Mouse (Mus musculus) mature B cell (primary cell): ENCODE measurements around the gene Rabgap1l.

Experiments
- in situ Hi-C: fragments of 300-500 bp; cut with MboI; formaldehyde crosslinking; loops from 2 replicates; pipeline ENCODE4 v1.14.3; 2019

The Rabgap1l gene

DNA sequence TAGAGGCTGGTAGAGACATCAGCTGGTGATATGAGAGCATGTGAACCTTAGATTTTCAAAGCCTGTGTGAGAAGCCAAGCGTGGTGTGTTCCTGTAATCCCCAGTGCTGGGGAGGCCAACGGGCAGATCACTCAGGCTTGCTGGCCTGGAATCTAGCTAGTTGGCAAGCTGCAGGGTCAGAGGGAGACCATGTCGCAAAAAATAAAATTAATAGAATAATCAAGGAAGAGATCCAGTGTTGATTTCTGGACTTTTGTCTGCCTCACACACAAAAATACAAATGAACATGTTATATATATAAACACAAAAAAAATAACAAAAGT lies 196.1 kb downstream of the Rabgap1l start:
- in situ Hi-C loops: no loop called here

DNA sequence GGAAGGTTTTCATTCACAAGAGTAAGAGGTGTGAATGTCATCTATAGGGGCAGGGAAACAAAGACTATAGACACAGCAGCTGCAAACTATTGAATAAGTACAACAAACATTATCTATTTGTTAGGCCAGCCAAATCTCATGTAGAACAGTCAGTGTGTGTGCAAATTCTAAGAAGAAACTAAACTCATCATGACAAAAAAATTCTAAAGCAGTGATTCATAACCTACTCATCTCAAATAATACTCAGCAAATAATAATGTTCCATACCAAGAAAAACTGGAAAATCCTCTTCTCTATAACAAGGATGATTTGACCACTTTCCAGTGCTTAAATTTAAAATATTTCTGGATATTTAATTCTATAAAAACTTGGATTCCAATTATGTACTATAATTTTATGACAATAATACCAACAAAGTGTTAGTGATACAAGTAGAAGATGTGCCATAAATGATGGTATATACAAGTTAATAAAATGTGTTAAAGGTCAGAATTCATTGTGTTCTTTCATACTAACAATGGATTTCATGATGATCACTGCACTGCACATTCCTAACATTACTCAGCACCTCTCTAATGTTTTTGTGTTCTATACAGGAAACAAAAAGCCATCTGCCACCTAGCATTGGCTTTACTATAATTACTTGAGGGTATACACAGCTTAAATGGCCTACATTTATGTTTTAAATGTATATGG lies 196.6 kb downstream of the Rabgap1l start:
- in situ Hi-C loops: no loop called here

DNA sequence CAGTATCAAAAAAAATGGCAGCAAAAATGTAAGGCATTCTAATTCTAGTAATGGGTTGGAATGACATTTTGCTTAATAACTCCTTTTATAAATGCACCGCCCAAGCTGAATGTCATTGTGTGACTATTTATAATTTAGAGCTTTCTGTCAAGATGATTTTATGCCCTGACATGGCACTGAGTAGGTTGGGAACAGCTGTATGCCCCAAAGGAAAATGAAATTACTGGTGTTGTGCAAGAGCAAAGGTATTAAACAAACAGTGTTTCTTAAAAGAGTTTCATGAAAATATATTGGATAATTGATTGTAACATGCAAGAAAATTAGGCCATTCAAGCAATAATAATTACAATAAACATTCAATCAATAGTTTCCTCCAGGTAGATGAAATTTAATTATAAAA lies 198.4 kb downstream of the Rabgap1l start:
- in situ Hi-C loops: no loop called here

DNA sequence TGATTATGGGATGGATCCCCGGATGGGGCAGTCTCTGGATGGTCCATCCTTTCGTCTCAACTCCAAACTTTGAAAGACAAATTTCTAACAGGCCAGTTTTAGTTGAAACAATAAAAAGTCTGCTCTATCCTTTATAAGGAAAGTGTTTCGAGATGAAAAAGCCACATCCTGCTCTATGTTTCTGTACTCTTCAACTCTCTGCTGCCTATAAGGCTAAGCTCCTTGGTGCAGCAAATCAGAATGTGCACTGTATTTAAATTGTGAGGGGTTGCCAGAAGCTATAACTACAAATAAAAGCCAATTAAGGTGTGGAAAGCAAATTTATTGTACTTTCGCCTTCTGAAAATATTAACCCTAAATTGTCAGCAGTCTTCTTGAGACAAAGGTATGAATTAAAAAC lies 198.9 kb downstream of the Rabgap1l start:
- in situ Hi-C loops: no loop called here

DNA sequence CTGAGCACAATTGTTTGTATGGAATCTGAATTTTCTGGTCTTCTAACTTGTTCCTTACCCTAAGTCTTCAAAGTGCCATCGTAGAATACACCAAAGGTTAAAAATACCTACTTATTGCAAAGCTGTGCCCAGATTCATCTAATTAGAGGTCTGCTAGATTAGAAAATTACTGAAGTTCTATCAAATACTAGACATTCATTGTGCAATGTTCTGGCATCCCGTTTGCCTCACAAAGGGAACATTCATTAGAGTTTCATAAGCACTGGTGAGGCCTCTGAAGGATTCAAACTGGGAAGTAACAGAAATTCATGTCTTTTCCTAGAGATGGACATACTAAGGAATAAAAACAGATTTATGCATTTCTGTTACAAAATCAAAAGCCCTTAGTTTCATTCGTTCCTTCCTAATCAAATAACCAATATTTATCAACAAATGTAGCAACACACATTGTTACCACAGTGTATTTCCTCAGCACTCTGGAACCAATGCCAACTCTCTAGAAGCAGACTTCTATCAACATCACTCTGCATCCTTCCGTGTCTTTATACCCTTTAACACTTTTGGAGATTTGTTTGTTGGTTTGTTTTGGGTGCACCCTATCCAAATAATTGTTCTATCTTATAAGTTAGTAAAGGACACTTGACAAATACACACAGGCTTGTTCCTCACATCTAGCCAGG lies 204.0 kb downstream of the Rabgap1l start:
- in situ Hi-C loops: no loop called here

DNA sequence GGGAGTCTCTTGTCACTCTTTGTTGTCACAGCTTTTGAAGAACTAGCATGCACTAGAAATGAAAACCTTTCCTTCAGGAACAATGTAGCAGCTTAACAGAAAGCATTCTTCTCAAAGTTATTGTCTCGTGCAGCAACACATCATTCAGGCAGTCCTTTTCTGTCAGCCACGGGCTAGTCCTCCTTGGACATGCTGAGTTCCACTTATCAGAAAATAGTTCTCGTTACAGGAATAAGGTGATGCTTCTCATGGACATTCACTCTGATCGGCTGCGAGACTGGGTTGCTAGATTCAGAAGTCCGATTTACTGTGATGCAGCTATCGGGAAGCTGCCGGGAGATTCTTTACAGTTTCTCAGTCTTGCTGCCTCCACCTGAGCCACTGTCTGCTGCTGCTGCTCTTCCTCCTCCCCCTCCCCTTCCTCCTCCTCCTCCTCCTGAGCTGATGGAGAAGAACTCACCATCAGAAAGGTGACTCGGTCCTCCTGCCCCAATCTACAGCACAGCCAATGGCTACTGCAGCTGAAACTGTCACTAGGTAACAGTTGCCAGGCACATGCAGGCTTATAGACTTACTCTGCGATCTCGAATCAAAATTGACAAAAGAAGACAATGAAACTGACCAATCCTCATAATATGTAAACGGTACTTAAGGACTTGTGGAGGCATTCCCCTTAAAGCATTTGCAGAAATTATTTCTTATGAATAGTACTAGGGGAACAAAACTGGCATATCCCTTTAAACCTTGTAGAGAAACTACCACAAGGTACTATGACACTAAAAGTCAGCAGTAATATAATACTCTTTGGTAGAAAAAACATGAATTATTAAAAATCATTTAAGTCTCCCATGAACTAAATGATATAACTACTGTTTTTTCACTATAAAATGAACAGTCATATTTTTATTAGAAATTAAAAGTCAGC lies 213.4 kb downstream of the Rabgap1l start:
- in situ Hi-C loops: no loop called here

DNA sequence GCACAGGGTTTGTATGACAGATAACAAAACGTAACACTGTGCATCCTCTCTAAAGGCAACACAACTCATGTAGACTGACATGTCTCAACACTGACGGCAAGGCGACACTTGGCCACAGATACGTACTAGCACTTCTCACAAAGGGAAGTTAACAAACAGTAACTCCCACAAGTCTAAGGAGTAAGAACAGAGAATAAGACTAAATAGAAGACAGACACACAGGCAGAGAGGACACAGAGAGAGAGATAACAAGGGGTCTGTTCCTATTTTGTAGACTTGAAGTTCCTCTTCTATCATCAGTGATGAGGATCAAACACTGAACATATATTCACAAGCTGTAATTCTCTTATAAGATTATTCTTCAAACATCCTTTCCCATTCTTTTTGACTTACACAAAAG lies 216.9 kb downstream of the Rabgap1l start:
- in situ Hi-C loops: no loop called here

DNA sequence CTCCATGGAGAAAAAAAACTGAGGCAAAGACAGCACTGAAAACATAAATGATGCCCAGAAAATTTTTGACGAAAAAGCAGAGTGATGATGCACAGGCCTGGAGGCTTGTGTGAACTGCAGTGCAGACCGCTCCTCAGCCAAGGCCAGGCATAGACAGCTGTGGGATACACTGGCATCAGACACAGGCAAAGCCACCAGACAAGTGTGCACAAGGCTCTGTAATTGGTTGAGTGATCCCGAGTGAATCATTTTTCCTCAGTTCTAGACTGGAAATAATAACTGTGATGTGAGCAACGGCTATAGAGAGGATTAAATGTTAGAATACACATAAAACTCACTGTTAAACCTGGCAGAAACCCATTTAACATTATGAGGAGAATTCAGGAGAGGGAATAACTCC lies 219.0 kb downstream of the Rabgap1l start:
- in situ Hi-C loops: no loop called here

DNA sequence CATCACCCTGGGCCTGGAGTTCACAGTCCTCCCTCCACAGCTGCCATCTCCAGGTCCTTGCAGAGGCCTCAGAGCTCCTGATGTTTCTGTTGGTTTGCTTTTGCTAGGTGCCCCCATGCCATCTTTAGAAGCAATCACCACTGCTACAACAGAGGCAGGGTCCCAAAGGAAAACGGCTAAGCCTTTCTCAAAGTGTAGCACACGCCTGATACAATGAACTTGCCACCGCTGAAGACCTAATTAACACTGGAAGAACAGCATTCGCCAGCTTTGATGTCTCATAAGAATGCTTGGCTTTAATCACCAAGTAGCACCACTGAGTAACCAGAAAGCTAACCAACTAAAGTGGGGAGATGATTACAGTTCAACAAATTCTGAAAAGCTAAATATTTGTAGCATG lies 226.6 kb downstream of the Rabgap1l start:
- in situ Hi-C loops: no loop called here

DNA sequence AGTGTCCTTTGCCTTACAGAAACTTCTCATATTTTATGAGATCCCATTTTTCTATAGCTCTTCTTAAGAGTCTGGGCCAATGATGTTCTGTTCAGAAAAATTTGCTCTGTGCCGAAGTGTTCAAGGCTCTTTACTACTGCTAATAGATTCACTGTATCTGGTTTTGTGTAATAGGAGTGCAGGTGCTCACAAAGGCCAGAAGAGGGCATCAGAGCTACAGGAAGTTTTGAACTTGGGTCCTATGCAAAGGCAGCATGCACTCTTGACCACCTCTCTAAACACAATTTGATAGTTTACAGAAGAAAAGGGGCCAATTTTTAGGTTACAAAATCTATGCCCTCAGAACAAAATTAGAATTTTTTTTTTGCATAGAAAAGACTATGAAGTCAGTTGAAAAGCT lies 231.6 kb downstream of the Rabgap1l start:
- in situ Hi-C loops: no loop called here

DNA sequence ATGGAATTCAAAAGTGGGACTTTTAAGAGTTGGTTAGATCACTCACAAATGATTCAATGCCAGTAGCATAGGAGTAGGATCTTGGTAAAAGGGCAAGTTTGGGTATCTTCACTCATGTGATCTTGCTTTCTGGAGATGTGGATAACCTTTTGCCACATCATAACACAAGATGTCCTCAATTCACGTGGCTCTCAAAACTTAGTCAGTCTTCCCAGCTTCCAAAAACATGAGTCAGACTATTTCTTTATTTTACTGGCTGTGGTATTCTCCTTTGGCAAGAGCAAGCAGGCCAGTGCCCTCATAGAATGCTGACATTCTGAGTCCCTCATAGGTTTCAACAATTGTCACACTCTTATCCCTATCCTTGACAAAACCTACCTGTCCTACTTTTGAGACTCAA lies 242.4 kb downstream of the Rabgap1l start:
- in situ Hi-C loops: no loop called here

DNA sequence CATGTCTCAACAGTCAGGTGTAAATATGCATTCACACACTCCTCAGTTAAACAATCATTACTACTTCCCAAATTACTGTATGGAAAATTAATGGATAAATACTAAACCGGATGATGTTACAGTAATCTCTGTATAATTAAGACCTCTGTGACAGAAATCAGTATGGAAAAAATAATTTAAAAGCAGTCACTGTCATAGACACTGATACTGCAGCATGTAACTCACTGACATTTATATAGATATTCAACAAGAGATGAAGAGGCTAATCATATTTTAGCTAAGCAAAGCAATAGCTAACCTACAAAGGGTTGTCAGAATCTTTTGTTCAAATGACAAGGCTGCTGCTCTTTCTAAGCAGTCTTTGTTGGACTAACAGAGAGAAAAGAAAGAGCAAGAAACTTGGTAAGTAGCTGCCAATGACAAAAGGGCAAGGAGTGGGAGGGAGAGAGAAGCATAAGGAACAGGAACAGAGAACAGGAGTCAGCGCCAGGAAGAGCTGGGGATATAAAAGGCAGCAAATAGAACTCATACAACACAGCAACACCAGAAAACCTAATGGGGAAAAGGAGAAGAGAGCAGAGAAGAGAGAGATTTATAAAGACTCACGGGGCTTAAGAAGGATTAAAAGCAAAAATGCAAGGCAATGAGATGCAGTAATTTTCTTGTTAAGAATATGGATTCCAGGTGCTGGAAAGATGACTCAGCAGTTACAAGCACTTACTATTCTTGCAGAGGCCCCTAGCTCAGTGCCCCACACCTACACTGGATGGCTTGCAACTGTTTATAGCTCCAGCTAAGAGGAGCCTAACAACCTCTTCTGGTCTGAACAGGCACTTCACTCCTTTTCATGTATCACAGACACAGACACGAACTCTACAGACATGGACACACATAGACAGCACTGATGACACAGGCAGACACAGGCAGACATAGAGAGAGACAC lies 244.8 kb downstream of the Rabgap1l start:
- in situ Hi-C loops: no loop called here

DNA sequence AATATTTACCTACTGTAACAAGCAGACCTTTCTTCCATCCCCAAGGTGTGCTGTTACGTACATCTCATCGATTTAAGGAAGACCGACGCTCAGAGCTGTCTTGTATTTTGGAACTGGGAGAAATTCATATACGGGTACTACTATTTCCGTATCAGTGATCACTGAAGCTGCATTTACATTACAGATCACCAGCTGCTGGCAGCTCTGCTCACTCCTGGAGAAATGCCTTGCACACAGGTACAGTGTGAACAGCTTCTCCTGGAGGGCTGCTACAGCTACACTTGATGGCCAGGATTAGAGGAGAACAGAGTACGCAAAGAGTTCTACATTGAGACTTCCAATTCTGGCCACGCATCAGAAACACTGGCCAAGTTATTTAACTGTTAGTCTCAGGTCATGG lies 257.4 kb downstream of the Rabgap1l start:
- in situ Hi-C loops: no loop called here

DNA sequence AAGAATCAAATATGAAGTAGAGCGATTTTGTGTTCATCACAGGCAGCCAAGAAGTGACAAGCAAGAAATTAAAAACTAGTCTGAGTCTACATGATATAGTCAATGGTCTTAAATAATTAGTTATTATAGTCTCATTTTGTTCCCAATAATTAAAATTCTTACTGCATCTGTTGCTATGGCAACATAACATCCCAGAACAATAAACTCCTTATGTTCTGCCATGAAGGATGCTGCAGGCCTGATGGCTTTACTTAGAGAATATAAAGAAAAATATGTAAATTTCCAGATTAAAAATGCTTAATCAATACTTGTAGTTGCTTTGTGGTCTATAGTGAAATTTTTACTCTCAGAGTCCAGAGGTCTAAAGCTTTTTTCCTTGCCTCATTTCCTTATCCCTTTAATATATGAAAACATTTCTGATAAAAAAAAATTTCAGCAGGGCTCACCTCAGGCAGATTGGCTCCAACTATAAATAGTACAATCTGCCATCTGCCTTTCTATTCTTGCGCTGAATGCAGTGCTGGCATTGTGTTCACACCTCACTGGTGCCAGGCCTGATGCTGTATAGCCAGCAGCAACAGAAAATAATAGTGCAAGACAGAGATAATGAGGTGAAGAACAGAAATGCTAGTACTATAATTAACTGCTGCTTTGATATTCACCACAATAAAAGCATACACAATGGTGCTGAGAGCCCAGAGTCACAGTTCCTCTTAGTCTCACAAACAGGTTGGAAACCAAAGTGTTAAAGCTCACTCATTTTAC lies 258.3 kb downstream of the Rabgap1l start:
- in situ Hi-C loops: no loop called here

DNA sequence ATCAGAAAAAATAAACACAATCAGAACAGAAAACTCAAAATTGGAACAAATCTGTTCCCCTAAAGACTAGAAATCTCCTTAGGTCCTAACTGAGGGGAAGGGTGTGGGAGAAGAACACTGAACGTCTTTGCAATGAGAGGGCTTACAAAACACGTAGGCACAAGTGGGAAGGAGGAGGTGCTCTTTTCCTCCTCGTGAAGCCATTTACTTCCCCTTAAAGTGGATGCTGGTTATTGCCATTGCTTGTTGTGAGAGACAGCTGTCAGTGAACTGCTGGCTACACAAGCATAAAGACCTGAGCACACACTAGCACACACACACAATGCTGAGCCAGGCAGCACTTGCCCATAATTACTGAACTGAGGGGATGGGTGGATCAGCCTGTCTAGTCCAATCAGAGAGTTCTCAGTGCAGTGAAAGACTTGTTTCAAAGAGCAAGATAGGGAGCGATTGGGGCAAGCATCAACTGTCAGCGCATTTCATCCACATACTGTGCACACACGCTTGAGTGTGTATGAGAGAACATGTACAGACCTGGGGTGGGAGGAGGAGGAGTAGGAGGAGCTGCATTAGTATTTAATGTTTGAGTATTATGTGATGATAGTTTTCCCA lies 259.7 kb downstream of the Rabgap1l start:
- in situ Hi-C loops: no loop called here

DNA sequence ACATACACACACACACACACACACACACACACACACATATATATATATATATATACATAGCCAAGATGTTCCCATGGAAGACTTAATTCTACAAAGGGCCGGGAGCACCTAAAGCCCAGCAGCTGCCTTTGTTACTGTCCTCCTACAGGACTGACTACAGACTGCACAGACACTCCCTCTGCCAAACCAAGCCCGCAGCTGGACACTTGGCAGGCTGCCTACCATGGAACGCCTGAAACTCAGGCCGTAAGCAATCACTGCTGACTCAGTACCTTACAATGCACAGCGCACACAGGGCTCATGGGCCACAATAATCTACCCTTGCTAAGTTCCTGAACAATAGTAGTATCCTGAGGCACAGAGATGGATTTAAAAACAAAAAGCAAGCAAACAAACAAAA lies 261.6 kb downstream of the Rabgap1l start:
- in situ Hi-C loops: no loop called here

DNA sequence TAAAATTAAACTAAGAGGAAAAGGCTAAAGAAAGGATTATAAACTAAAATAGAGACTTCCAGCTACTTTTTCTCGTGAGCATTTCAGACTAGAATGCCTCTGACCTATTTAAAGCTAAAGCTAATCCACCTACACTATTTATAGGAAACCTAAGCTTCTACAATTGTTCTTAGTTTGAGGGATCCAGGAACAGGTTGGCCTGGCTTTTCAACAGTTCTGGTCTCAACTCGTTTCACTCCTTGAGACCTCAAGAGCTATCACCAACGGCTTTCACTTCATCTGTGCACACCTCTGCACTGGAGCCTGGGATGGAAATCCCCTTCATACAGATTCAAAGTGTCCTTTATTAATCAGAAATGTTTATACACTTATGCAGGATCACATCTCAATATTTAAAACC lies 271.1 kb downstream of the Rabgap1l start:
- in situ Hi-C loops: no loop called here

DNA sequence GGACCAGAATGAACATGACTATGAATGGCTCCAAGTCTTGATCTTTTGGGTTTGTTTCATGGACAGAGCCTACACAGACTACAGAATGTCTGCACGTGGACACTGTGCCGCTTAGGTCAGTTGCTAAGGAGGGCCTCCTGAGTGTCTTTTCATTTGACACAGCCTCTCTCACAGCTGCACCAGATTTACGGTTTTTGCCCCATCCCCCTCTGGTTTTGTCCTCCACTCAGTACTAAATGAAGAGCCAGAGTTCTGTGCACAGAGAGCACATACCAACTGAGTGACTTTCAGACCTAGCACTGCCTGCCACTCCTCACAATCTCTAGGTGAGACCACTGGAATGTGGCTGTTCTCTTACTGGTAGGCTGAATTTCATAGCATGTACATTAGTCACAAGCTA lies 272.3 kb downstream of the Rabgap1l start:
- in situ Hi-C loops: no loop called here

DNA sequence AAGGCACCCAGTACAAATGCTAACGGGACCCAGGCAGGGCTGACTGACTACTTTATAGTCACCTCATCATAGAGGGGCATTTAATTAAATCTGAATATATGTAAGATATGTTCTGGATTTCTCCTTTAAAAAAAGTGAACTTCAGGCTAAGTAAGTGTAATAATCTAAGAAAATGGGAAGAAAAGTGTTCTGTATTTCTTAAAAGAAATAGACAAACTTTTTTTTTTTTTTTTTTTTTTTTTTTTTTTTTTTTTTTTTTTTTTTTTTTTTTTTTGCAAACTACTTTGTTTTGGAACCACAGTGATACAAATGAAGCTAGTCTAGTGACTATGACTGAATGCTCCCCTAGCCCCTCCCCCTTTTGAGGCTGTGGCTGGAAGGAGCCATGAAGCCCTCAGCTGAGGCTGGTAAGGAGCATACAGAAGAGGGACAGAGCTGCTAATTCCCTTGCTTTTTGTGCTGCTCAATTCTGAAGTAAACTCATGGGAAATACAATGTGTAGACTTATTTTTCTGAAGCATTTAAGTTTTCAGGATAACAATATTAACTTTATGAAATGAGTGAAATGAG lies 273.0 kb downstream of the Rabgap1l start:
- in situ Hi-C loops: no loop called here

DNA sequence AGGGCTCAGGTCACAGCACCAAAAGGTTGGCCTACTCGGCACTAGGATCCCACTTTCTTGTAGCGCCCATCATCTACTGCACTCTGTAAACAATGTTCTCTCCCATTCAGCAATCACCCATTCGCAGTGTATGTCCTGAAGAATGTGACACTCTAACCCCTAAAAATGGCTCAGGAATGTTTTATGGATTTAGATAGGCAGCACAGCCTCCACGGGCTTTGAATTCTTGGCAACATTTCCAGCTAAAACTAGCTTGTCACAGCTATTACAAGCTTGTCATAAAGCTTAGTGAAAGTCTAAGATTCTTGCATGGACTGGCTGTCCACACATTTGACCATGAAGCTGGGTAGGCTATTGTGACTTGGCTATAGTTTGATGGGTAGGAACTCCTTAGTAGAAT lies 274.5 kb downstream of the Rabgap1l start:
- in situ Hi-C loops: no loop called here
